Mouse (Mus musculus) thymus, adult 2 months (tissue): ENCODE results near the gene Ap5m1.

Experiments used
- CTCF ChIP-seq: fragments of 200-500 bp; IDR thresholded peaks from 2 replicates; pipeline ENCODE4 v1.5.1; 2012; ENCODE audit warnings: mild to moderate bottlenecking, control low read depth, low read length, moderate library complexity, borderline replicate concordance; ENCODE audit not compliant: control insufficient read depth, poor library complexity, insufficient read depth; ENCODE audit errors: extremely low read depth
- POLR2A ChIP-seq: fragments of 200-500 bp; IDR thresholded peaks from 2 replicates; pipeline ENCODE4 v1.6.1; 2012; ENCODE audit warnings: mild to moderate bottlenecking, low read length, control low read depth, moderate library complexity; ENCODE audit not compliant: control insufficient read depth, poor library complexity, insufficient read depth; ENCODE audit errors: extremely low read depth

GRCm38 (mm10) chr14:49027040-49027778 is 38.7 kb upstream of the Ap5m1 start:
- TF ChIP-seq CTCF: no peak
- TF ChIP-seq POLR2A: no peak
